Mouse (Mus musculus) 416B (cell line): ENCODE measurements around the gene Abr.

Source experiments
- DNase-seq: peaks from one replicate; pipeline ENCODE4 v3.0.0; 2011; ENCODE audit warnings: low read depth

The Abr gene

DNA sequence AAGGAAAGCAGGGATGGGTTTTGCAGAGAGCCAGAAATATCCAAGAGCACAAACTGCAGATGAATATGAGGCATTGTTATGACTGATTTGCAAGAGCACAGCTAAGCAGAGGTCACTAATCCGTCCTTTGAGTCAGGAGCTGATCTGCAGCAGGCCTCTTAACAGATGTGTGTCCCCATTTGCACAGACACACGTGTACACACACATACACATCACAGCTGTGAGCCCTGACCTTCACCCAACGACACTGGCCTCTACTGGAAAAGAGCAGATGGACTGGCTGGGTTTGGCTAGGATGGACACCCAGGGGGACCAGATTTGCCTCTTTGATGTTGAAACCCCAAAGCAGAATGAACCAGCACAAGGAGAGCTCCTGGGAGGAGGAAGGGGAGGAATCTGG lies 52.7 kb downstream of the Abr start:
- DNase-seq, result no peak

DNA sequence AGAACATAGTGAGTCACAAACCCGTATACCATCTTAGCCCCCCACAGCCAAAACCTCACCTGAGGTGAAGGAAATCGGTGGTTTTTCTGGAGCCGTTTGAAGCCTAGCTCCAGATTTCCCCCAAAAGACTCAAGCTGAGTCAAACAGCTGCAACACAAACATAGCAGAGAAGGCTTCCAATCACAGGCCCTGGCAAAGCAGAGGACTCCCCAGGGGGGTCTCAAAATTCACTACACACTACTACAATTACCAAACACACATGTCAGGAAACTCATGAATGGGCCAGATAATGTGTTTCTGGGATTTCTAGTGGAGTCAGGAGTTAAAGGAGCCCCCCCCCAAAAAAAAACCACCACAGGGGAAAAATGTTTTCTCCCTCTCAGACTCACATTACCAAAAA lies 56.0 kb downstream of the Abr start:
- DNase-seq, result no peak

DNA sequence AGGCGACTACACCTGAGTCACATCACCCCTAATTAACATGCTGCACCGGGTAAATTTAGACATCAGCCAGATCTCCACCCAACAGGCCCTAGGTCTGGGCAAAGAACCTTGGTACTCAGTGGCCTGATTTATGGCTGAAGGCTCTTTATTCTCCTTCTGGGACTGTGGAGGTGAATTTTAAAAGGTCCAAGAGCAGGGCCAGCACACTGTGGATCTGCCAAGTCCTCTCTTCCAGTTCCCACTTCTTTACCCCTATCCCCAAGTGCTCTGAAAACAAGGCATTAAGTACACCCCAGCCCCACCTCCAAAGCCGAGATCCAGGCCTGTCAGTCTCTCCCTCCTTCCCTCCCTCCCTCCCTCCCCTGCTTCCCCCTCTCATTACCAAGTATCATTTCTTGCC lies 59.5 kb downstream of the Abr start:
- DNase-seq, result no peak

DNA sequence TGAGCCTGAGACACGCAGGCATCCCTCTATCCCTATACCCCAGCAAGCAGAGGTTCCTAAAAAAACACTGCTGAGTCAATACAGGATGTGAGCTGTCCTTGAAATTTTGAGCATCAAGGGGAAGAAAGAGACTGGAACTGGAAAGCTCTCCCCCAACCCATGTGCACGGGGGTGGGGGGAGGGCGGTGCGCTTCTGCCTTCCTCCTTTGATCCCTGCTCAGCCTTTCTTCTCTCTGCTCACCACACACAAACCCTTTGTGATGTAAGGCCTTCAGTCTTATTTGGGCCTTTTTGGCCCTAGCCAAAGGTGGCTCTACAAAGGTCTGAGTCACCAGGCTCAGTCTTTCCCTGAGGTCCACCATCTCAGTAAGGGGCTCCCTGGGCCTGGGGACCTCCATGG lies 59.9 kb downstream of the Abr start:
- DNase-seq, result no peak

DNA sequence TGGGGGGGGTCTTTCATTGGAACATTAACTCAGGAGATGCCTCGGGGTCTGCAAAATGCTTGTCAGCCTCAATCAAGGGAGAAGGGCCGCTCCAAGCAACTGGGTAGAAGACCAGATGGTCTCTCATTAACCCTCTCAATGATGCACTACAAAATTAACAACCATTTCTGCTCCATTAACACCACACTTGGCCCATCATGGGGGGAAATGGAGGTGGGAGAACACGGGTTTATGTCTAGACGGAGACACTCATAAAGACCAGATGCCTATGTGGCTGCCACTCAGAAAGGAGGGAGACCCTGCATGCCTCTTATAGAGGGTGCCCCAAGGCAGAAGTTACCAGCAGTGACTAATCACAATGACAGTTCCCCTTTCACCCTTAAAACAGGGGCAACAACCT lies 64.3 kb downstream of the Abr start:
- no peak for DNase-seq

DNA sequence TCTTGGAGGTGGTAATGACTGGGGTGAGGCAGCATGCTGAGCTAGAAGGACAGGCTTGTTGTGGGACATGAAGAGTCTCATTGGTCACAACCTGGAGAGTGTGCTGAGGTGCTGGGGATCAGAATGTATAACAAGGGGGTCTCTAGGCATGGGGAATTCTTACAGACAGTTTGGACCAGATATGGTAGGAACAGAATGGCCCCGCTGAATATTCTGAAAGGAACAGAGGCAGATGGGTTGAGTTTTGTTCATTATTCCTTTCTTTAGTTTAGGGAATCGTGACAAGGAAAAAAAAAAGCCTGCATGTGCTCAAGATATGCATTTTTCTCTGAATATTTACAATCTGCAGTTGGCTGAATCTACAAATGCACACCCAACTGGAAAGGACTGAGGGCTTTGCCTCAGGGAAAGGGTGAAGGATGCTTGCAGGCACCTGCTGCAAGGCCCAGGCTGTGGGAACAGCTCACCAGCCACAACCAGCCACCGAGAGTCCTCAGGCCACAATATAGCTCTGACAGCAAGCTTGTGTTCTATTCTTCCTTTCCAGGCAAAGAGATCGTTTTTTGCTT lies 73.9 kb downstream of the Abr start:
- no peak for DNase-seq

DNA sequence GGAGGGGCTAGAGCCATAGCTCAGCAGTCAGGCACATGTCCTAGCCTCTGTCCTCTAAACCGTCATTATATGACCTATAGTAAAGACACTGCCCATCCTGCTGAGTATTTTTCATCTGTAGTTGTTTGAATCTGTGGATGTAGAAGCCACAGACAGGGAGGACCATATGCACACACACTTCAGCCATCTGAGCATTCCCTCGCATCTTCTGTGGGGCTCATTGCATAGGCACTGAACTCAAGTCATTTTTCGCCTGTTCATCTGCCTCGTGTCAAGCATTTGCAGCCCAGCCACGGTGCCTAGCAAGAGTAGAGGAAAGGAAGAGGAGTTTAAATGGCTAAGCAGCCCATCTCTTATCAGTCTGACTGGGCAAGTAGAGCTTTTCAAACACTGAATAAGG lies 74.7 kb downstream of the Abr start:
- DNase-seq, result no peak

DNA sequence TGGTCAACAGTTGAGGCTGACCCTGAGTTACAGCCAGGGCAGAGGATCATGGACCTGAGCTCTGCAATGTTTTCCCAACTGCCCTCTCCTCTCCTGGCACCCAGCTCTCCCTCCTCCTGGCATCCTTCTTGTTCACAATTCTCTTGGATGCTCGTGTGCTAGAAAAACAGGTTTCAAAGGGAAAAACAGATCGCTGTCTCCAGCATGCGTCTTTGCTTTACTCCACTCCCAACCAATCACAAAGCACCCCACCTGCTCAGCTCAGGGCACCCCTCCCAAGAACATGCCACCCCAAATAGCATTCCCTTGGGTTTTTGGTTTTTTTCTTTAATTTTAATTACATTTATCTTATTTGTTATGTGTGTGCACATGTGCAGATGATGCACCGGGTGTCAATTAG lies 75.7 kb downstream of the Abr start:
- no peak for DNase-seq

DNA sequence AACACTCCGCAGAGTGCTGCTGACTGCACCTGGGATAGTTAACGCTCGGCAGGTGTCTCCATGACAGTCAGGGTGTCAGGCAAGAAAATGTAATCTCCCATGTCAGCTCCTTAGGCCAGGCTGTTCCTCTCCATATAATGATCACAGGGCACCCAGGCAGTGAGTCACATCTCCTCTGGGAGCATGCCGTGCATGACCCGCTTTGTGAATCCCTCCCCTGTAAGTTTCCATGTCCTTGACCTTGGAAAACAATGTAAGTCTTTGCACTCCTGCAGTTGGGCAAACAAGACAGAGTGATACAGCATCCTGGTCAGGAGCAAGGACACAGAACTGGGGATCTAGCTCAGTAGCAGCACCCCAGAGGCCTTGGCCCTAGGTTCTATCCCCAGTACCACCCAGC lies 78.8 kb downstream of the Abr start:
- DNase-seq, result no peak

DNA sequence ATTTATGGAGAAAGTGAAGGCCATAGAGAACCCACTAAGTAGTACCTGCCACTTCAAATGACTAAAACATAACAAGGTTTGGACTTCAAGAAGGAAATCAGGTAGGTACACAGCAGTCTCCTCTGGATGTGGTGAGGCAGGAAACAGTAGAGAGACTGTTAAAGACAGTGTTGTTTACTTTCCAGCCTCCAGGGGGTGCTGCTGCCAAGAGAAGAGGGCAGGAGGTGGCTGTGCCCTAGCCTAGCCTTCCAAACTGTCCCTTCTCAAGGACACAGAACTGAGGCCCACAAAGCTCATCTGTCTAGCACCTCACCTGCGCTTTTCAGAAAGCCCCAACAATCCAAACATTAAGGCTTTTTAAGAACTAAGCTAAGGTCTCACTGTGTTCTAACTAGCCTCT lies 81.1 kb downstream of the Abr start:
- DNase-seq, result peak; percentile 66

DNA sequence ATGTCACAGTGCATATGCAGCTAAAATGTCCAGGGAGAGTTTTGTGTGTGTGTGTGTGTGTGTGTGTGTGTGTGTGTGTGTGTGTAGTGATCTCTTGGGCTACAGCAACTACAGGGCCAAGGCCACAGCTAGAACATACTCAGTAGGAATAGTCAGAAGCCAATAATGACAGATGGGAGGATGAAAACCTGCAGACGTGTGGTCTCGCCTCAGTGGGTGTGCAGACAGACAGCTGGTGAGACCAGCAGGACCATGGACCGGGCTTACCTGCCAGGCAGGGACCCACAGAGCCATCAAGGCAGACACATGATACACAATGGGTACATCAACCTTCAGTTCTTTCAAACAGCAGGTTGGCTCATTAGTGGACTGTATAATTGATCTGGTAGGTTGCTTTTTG lies 84.7 kb downstream of the Abr start:
- DNase-seq, result no peak

DNA sequence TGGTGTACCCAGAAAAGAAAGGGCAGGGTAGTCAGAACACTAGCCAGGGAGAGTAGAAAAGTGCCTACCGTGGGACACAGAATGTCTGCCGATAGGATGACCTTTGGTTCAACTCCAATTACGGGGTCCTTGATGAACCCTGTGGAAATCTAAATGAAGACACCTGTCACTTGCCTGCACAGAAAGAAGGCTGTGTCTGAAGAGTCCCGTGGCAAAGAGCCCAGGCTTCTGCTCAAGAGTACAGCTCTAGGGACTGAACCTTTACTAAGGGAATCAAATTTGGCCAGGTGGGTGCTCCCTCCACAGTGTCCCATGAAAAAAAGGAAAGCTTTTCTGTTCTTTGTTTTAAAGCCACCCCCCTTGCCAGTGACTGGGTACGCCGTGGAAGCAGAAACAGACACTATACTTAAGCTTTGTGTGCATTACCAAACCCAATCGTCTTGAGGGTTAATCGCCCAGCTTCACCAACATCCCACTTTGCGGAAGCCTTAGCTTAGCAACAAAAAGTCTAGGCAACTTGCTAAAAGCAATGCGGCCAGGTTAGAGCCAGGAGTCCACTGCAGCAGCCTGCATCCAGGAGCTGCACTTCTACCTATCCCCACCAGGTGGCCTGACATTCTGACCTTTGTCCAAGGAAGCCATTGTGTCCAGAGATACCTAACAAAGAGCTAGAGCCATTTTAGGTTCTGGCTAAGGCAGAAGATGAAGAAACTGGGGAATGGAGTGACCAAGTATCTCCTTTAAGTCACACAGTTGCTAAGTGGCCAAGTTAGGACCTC lies 85.3 kb downstream of the Abr start:
- peak; percentile 47 for DNase-seq

DNA sequence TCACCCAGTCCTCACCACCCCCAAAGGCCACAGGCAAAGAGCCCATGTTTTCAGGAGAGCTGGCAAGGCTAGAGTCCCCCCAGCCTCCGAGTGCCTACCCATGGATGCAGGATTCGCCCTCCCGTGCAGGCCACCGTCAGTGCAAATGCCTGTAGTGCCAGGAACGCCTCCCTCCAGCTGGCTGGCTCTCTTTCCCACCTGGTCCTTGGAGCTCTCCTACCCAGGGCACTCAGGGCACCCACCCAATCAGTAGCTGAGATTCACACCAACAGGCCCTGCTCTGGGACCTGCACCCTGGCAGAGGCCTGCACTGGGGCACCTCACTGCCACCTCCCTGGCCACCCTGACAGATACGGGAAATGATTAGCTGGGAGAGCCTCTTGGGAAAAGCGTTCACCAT lies 90.1 kb downstream of the Abr start:
- DNase-seq, result no peak

DNA sequence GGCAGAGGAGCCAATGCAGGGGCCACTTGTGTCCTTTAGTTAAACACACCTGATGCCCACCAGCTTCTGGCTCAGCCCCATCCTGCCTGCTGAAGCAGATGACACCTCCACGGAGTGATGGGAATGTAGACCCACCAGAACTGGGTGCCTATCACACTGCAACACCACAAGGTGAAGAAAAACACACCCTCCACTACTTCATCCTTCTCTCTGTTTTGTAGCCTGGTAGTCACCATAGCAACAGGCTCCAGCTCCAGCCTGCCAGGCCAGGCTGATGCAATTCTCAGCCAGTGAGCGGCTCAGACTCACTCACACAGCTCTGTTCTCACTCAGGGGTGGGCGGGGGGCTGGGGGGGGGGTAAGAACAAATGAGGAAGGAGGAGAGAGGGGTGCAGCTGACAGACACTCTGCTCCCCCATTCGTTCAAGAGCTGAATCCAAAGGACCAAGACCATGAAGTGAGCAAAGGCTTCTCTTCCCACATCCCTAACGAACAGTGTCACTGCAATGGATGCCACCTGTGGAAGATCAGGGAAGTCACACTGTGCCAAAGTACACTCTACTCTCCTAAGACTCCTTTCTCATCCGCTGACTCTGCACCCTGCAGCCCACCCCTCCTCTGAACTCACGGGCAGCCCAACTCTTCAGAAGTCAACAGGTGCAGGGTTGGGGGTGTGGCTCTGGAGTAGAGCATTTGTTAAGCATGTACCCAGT lies 91.0 kb downstream of the Abr start:
- no peak for DNase-seq

DNA sequence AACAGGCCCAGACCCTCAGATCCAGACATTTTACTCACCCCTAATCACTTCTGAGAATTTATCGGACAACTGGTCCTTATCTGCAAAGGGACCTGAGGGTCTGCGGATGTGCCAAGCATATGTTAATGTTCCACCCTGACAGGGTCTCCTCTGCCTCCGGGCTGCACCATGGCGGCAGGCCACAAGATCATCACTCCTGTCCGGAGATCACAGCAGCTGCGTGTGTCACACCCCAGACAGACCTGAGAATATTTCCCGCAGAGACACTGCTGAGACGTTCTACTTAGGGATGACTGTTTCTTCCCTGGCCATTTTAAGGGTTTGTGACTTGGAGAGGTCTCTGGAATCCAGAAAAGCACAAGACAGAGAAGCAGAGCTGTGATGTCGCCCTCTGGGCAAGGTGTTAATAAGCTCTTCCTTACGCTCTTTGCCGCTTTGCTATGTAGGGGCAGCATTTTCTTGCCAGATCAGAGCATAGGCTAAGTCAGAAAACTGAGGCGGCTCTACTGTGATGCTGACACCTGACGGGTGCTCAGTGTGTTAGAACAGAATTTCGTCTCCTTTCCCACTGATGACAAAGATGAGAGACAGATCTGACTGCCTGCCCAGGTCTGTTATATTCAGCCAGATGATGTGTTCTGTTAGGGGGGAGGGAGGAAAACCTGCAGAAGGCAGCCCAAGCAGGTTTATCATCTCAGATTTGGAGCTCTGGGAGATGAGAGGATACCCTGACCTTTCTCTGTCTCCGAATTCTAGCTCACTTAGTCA lies 91.8 kb downstream of the Abr start:
- no peak for DNase-seq

DNA sequence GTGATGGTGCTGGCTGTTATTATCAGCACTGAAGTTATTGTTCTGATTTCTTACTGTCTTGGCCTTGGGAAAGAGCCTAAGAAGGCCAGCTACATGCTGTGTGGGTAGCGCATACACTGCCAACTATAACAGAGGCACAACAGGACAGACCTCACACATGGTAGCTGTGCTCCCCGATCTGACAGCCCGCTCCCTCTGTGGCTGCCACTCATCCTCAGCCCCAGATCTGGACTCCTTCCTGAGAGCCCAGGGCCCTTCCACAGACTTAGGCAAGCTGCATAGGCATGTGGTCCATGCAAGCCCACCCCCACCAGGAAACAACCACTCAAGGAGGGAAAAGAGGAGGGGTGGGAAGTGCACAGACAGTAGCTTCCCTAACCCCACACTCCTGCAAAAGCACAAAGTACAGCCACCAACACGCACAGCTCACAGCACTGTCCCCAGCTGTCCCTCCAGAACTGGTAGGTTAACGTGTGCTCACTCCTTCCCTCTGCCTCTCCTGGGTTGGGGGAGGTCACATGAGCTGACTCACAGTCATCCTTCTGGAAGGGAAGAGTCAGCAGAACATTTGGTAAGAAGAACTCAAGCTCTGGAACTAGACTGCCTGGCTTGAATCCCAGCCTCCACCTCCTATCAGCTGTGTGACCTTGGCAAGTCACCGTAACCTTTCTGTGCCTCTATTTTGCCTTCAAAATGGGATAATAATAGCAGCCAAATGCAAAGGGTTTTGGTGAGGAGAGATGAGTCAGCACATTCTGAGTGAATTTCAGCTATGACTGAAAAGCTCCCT lies 92.6 kb downstream of the Abr start:
- peak; percentile 9 for DNase-seq

DNA sequence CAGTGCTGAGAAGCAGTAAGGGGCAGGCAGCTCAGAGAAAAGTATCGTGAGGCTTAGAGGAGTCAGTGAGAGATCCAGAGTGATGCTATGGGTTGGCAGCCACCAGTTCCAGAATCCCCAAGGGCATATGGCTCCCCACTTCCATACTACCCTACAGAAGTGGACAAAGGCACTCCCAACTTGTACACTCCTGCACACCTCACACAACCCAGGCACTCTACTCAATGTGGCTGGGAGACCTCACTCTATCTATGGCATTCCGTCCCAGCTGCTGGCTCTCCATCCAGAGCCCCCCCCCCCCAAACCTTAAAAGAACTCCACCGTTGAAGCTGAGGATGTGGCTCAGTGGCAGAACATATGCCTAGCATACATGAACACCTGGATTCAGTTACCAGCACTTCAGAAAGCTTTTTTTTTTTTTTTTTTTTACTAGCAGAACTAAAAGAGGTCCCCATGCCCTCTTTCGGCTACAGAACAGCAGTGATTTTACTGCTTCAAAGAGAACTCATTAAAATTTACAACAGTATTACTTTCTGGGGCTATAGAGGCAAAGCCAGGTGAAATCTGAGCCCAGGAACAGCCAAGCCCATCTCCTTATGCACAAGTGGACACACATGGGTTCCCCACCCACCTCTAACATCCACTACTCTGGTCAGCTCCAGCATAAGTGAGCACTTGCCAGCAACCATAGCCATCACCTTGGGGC lies 96.3 kb downstream of the Abr start:
- DNase-seq, result no peak

DNA sequence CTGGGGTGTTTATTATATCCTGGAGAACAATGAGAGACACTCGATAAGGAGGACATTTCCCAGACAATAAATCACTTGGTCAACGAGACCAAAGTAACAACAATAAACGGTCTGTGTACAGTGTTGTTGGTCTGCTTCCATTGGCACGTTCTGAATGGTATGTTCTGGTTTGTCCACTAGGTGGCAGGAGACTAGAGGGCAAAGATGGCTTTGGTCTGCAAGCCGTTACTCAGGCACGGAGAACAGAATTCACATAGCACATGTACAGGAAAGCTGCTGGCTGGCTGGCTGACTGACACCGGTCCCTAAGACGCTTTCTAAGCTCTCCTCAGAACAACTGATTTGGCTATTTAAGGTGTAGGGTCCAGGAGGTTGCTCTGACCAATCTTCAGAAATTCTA lies 97.2 kb downstream of the Abr start:
- DNase-seq, result peak; percentile 83

DNA sequence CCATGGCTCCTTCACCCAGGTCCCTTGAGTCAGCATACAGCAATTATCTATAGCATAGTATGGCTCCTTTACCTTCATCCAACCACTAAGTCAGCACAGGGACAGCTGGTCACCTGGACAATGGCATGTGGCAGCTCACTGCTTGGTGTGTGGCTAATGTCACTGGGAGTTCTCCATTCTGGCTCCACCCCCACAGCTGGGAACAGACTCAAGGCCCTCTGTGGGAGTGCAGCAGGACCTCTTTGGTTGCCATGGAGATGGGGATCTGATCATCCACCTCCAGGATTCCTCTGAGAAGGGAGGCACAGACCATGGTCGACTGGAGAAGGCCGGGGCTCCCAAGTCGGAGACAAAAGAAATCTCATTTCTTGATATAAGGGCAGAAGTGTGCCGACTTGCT lies 98.8 kb downstream of the Abr start:
- DNase-seq, result no peak

DNA sequence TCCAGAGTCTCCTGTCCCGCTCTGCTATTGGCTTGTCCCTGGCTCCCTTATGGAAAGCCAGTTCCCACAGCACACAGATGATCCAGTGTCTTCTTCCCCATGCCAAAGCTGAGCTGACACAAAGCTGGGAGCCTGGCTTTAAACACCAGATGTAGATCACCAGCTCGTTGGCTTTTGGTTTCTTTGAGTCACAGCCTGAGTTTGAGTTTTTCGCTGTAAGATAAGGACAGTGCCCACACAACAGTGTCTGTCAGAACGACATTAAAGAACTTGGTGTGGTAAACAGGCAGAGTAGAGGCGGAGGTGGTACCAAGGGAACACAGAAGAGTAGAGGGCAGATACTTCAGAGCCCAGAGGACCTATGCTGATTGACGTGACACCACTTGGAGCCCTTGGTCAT lies 101.2 kb downstream of the Abr start:
- no peak for DNase-seq

DNA sequence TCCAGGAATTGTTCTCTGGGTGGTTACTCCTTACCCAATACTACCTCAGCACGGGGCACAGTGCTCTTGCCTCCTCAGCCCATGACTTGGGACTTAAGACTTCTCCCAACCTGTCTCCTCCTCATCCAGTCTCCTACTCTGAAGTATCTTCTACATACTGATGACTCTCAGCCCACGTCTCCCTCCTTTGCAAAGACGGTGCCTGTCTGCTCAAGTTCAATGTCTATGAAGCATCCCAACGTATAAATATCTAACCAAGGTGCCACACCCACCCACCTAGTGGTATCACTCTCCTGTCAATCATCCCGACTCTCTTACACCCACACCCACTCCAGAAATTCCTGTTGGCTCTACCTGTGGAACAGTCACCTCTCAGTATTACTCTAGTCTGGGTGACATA lies 103.5 kb downstream of the Abr start:
- no peak for DNase-seq
